Mouse (Mus musculus) forebrain, embryonic 16.5 days (tissue): ENCODE measurements at regions not wholly inside any gene's neighbourhood (a gene's known extent, or its start where the extent isn't known, plus 50 kb on each side); places are given as distances from the start of the nearest gene placed in this dataset.

ENCODE experiments used
- ATAC-seq: fragments of 200-750 bp; cut with Nextera tagmentation; 2 replicates; pipeline ENCODE4 v1.8.0; 2017; ENCODE audit warnings: mild to moderate bottlenecking, moderate library complexity
- H3K27ac ChIP-seq: fragments of 300-500 bp; sonication (generic); 2 replicates; pipeline ENCODE4 v1.5.1; 2014; ENCODE audit warnings: low read length, control low read depth
- H3K27me3 ChIP-seq: fragments of 300-500 bp; sonication (generic); replicated peaks from 2 replicates; pipeline ENCODE4 v1.6.1; 2014; ENCODE audit warnings: low read length; ENCODE audit not compliant: control insufficient read depth, insufficient read depth
- H3K36me3 ChIP-seq: fragments of 300-500 bp; sonication (generic); 2 replicates; pipeline ENCODE4 v1.6.1; 2014; ENCODE audit not compliant: control insufficient read depth, insufficient read depth
- H3K4me1 ChIP-seq: fragments of 300-500 bp; sonication (generic); replicated peaks from 2 replicates; pipeline ENCODE4 v1.6.1; 2014; ENCODE audit warnings: low read length; ENCODE audit not compliant: control insufficient read depth, insufficient read depth
- H3K4me2 ChIP-seq: fragments of 300-500 bp; sonication (generic); 2 replicates; pipeline ENCODE4 v1.6.1; 2014; ENCODE audit warnings: mild to moderate bottlenecking, low read length, control low read depth
- H3K4me3 ChIP-seq: fragments of 300-500 bp; sonication (generic); replicated peaks from 2 replicates; pipeline ENCODE4 v1.5.1; 2014; ENCODE audit warnings: mild to moderate bottlenecking, low read length, control low read depth
- H3K9ac ChIP-seq: fragments of 300-500 bp; sonication (generic); replicated peaks from 2 replicates; pipeline ENCODE4 v1.6.1; 2014; ENCODE audit warnings: low read depth, low read length, control low read depth
- H3K9me3 ChIP-seq: fragments of 300-500 bp; sonication (generic); 2 replicates; pipeline ENCODE4 v1.6.1; 2016; ENCODE audit warnings: low read length; ENCODE audit not compliant: control insufficient read depth
- WGBS: fragments of 180-500 bp; shearing (Covaris S2); extraction: QIAGEN DNeasy Blood & Tissue Kit; methylation state at CpG from one replicate; pipeline ENCODE4 v1.1.7; 2014; 5-methylcytosine and 5-hydroxymethylcytosine counted together

DNA sequence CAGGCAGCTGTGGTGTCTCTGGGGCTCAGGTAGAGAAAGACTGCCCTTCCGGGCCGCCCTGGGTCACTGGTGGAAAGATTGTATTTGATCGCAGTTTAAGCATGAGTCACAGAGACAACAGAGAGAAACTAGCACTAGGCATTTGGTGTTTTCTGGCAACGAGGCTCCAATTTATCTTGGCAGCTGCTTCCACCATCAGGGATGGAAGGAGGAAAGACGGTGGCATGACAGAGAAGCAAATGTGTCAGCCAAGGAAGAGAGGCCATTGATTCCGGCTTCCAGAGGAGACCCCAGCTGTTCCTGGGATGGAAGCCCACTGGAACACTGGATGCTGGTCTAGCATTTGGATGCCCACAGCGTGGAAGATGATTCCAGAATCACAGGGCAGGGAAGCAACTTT lies 142.3 kb upstream of the Syt13 start:
- peaks cover 3% of the 10 kb centered on the region; the same call in 1 of the 2 replicates for H3K9me3 ChIP-seq
- 60% methylated on average over 7 of the region's 7 CpGs for WGBS
- H3K9ac ChIP-seq: no peak overlapping the region
- no peak overlapping the region for H3K4me3 ChIP-seq
- H3K27me3 ChIP-seq: no peaks in the 10 kb centered on the region
- no peak overlapping the region for H3K4me2 ChIP-seq
- no peaks in the 10 kb centered on the region for H3K36me3 ChIP-seq
- peak overlapping the region; percentile 87 for H3K27ac ChIP-seq
- ATAC-seq: peak; percentile 52
- peaks cover 15% of the 10 kb centered on the region for H3K4me1 ChIP-seq

DNA sequence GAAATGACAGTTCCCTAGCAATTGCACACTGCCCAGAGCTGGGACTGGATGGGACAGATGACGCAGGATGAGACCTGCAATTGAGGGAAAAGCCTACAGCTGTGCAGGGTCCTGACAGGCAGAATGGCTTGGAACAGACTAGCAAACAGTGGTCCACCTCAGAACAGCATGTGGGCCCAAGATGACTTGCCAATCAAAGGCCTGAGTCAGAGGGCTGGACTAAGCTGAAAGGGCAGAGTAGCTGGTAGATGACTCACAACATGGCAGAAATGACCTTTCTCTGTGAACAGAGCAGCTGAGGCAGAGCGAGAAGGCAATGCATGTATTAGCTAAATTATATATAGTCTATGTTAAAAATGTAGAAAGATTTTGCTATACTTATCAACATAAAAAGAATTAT lies 138.4 kb upstream of the Syt13 start:
- H3K9me3 ChIP-seq: no peaks in the 10 kb centered on the region
- WGBS: 92% methylated on average over 2 of the region's 2 CpGs
- H3K27ac ChIP-seq: no peak overlapping the region
- no peaks in the 10 kb centered on the region for H3K27me3 ChIP-seq
- peaks cover 14% of the 10 kb centered on the region for H3K4me1 ChIP-seq
- no peak overlapping the region for H3K9ac ChIP-seq
- H3K36me3 ChIP-seq: no peaks in the 10 kb centered on the region
- ATAC-seq: no peak
- H3K4me2 ChIP-seq: no peak overlapping the region
- H3K4me3 ChIP-seq: no peak overlapping the region

DNA sequence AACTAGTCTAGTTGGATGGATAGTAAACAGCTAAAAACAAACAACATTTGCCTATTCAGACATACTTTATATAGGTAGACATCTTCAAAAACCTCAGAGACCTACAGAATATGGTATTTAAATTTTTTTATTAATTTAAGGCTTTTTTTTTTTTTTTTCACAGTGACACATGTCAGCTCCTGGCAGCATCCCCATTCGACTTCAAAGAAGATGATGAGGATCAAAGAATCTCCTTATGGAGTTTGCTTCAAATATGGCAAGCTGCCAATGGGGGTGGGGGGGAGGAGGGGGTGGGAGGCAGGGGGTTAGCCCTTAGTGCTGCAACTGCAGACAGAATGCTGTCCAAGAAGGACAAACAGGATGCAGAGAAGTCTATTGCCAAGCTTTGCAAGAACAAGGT lies 135.8 kb upstream of the Syt13 start:
- Histone ChIP-seq H3K27me3 (no peaks in the 10 kb centered on the region), H3K4me1 (peaks cover 5% of the 10 kb centered on the region), H3K9me3 (no peaks in the 10 kb centered on the region), H3K4me2 (no peak overlapping the region), H3K27ac (no peak overlapping the region; the same call in 1 of the 2 replicates), H3K9ac (no peak overlapping the region), H3K4me3 (no peak overlapping the region), H3K36me3 (no peaks in the 10 kb centered on the region)
- no peak for ATAC-seq
- WGBS: 25% methylated on average over 1 of the region's 1 CpGs

DNA sequence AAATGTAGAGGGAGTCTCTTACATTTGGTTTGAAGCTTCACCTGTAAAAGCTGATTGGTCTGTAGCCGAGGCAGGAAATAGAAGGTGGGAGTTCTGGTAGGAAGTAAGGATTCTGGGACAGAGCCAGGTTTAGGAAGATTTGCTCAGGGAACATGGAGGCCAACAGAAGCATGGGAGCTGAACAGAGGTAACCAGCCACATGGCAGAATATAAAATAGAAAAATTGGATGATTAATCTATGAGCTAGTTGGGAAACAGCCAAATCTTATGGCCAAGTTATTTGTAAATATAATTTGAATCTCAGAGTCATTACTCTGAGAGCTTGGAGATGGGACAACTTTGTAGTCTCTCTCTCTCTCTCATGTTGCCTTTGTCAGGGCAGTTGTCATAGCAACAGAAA lies 134.9 kb upstream of the Syt13 start:
- Histone ChIP-seq H3K27me3 (no peaks in the 10 kb centered on the region), H3K27ac (peak overlapping the region; percentile 58; the same call in 1 of the 2 replicates), H3K4me1 (peaks cover 5% of the 10 kb centered on the region), H3K9me3 (no peaks in the 10 kb centered on the region), H3K4me2 (no peak overlapping the region), H3K9ac (no peak overlapping the region), H3K4me3 (no peak overlapping the region), H3K36me3 (no peaks in the 10 kb centered on the region)
- WGBS: 67% methylated on average over 1 of the region's 1 CpGs
- ATAC-seq: peak; percentile 26; the same call in 1 of the 2 replicates

DNA sequence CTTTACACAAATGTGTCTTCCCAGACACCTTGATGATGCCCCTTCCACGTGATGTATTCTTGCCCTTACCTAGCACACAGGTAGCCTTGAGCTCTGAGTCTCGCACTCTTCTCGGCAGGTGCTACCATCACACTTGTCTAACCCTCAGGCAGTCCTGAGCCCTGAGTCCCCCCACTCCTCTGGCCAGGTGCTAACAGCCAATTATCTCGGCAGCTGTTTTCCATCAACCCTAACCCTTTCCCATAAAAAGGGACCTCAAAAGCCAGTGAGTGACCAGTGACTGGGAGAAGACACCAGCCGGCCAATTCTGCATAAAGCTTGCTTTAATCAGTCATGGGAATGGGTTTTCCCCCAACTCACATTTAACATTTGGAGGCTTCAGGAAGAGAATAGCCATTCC lies 133.4 kb upstream of the Syt13 start:
- Histone ChIP-seq H3K27ac (no peak overlapping the region), H3K9ac (no peak overlapping the region), H3K4me3 (no peak overlapping the region), H3K4me1 (peaks cover 5% of the 10 kb centered on the region), H3K4me2 (no peak overlapping the region), H3K36me3 (no peaks in the 10 kb centered on the region), H3K9me3 (no peaks in the 10 kb centered on the region), H3K27me3 (no peaks in the 10 kb centered on the region)
- no peak for ATAC-seq
- 79% methylated on average over 5 of the region's 5 CpGs for WGBS

DNA sequence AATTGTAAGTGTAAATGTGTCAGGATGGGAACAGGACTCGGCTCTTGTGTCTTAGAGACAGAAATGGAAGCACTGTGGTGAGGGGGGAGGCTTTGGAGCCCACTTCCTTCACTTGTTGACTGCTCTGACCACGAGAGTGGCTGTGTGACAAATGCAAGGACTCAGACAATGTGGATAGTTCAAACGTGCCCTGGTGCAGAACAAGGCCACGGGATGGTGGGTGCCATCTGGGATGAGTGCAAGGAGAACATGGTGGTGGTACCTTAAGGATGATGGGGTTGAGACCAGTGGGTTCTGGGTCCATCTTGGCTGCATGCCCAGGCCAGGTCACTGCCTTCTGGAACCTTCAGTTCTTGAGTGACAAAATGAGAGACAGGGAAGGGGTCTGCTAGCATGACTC lies 132.3 kb upstream of the Syt13 start:
- no peaks in the 10 kb centered on the region for H3K36me3 ChIP-seq
- H3K27me3 ChIP-seq: no peaks in the 10 kb centered on the region
- WGBS: 67% methylated on average over 4 of the region's 4 CpGs
- H3K4me1 ChIP-seq: peaks cover 5% of the 10 kb centered on the region
- no peaks in the 10 kb centered on the region for H3K9me3 ChIP-seq
- H3K4me2 ChIP-seq: no peak overlapping the region
- no peak for ATAC-seq
- H3K9ac ChIP-seq: no peak overlapping the region
- H3K4me3 ChIP-seq: no peak overlapping the region
- H3K27ac ChIP-seq: no peak overlapping the region

DNA sequence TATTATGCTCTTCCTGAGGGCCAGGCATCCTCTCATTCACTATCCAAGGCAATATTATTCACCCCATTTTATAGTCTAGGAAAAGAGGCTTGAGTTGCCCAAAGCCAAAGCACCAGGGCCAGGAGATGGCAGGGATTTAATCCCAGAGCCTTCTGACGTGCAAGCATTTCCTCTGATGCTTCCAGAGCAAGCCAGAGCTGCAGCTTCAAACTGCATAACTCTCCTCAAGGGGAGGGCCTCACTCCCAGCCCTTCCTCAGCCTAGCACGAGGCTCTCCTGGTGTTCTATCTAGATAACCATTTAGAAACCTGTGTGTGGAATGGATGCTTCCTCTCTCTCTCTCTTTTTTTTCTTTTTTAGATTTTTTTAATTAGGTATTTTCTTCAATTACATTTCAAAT lies 130.0 kb upstream of the Syt13 start:
- Histone ChIP-seq H3K9me3 (no peaks in the 10 kb centered on the region), H3K36me3 (no peaks in the 10 kb centered on the region), H3K4me2 (no peak overlapping the region), H3K4me1 (peaks cover 5% of the 10 kb centered on the region), H3K27me3 (no peaks in the 10 kb centered on the region), H3K27ac (no peak overlapping the region), H3K4me3 (no peak overlapping the region), H3K9ac (no peak overlapping the region)
- ATAC-seq: no peak
- 41% methylated on average over 2 of the region's 2 CpGs for WGBS

DNA sequence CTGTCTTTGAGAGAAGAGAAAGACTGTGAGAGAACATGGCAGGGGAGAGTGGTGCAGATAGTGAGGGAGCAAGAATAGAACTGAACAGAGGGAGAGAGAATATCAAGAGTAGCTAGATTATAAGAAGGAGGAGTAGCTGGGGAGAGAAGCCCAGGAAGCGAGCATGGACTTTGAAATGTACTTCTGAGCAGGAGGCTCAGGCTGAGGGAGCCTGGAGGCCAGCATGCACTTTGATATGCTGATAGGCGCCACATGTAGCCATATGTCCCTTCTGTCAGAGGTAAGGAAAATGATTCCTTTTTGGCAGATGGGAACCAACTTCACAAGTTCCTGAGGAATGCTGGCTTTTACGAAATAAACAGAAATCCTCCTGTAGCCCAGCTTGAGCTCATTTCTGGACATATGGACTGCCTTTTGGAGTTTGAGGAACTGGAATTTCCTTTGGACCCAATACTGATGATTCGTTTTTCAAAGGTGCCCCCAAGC lies 126.9 kb upstream of the Syt13 start:
- Histone ChIP-seq H3K27me3 (no peaks in the 10 kb centered on the region), H3K4me1 (no peaks in the 10 kb centered on the region), H3K4me2 (no peak overlapping the region), H3K9me3 (no peaks in the 10 kb centered on the region), H3K27ac (peak overlapping the region; percentile 41), H3K4me3 (no peak overlapping the region), H3K9ac (no peak overlapping the region), H3K36me3 (no peaks in the 10 kb centered on the region)
- 0 out of 2 replicates have a peak, but pooled peaks have one; percentile 20 for ATAC-seq
- 60% methylated on average over 4 of the region's 4 CpGs for WGBS

DNA sequence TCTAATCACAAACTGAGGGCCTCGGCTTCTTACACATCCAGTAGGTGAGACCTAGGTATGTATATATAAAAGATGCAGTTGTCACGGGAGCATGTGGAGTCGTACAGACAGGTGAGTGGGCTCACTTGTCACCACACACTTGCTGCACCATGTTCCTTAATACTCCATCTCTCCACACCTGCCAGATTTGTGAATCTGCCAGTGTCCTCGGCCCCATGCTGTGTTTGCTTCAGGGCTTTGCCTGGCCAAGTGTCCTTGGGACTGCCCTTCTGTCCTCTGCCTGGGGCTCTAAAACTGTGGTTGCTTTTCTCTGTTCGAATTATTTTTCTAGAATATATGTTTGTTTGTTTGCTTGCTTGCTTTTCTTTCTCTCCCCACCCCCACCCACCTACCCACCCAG lies 126.0 kb upstream of the Syt13 start:
- Histone ChIP-seq H3K27ac (no peak overlapping the region), H3K27me3 (no peaks in the 10 kb centered on the region), H3K36me3 (no peaks in the 10 kb centered on the region), H3K9me3 (no peaks in the 10 kb centered on the region), H3K4me2 (no peak overlapping the region), H3K9ac (no peak overlapping the region), H3K4me1 (no peaks in the 10 kb centered on the region), H3K4me3 (no peak overlapping the region)
- no peak for ATAC-seq
- 83% methylated on average over 5 of the region's 5 CpGs for WGBS

DNA sequence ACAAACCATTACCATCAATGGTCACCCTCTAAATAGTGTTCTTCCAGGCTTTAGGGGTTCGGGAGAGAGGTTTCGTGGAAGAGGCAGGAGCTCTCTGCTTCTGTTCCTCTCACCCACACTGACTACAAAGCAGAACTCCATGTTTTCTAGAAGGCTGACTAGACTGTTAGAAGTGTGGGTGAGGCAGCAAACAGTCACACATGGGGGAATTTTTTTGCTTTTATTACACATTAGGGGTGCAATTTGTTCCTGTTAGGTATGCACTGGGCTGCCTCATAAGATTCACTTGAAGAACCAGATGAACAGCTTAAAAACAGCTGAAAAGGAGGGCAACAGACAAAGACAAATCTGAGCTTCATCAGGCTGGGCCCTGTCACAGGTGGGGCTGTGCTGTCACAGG lies 124.5 kb upstream of the Syt13 start:
- no peak overlapping the region for H3K4me2 ChIP-seq
- H3K9me3 ChIP-seq: no peaks in the 10 kb centered on the region
- no peaks in the 10 kb centered on the region for H3K27me3 ChIP-seq
- no peak overlapping the region for H3K27ac ChIP-seq
- no peak for ATAC-seq
- no peak overlapping the region for H3K9ac ChIP-seq
- H3K4me1 ChIP-seq: no peaks in the 10 kb centered on the region
- H3K4me3 ChIP-seq: no peak overlapping the region
- no peaks in the 10 kb centered on the region for H3K36me3 ChIP-seq
- 95% methylated on average over 2 of the region's 2 CpGs for WGBS
